Mouse (Mus musculus): ENCODE results near the gene Dhx16.

DNA sequence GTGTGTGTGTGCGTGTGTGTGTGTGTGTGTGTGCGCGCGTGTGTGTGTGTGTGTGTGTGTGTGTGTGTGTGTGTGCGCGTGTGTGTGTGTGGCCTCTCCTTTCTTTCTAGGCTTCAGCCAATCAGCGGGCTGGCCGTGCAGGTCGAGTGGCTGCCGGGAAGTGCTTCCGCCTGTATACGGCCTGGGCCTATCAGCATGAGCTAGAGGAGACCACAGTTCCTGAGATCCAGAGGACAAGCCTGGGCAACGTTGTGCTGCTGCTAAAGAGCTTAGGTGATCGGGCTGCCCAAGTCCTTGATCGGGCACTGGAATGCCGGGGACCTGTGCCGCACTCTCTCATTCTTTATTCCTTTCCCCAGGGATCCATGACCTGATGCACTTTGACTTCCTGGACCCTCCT, 8.1 kb downstream of the Dhx16 start:
- TF ChIP-seq CTCF (IDR thresholded peaks at IDR 0.05; ENCODE audit: low read depth, low read length) = no peak
- no peak for TF ChIP-seq POLR2A (IDR thresholded peaks at IDR 0.05; ENCODE audit: extremely low read depth, insufficient read depth, low read length)

All from liver, adult 2 months (tissue).